Mouse (Mus musculus): ENCODE results near the gene Frmd5. TPM values are rescaled to one million over a fixed set of nuclear protein-coding genes. Genes with fewer than 3 reads are reported as not detected.
A peak's percentile ranks its signal among the peaks of the same experiment; 100 is the strongest.

Frmd5 gene
- total and polyA plus RNA-seq, 2 experiments from 2014 or later: 14.6 to 39.7 TPM

GRCm38 (mm10) chr2:121574066-121574630 lies 232.7 kb downstream of the Frmd5 start:
- no peak for TF ChIP-seq CTCF (IDR thresholded peaks at IDR 0.05; ENCODE audit: low read depth)
- H3K36me3 ChIP-seq (ENCODE audit: insufficient read depth, low read length): 0 out of 2 replicates have a peak, but pooled peaks cover 6% of the 10 kb centered on the region
- 71% methylated on average over 9 of the region's 9 CpGs for WGBS
- H3K4me3 ChIP-seq (ENCODE audit: low read length): no peak overlapping the region
- no peaks in the 10 kb centered on the region for H3K9me3 ChIP-seq (ENCODE audit: low read length)
- no peaks in the 10 kb centered on the region for H3K4me1 ChIP-seq (ENCODE audit: insufficient read depth, low read length)
- no peak for DNase-seq (ENCODE audit: low spot score)
- H3K27ac ChIP-seq: no peak overlapping the region
- no peak for ATAC-seq
- no peak overlapping the region for H3K9ac ChIP-seq (replicated peaks; ENCODE audit: low read length)
- H3K27me3 ChIP-seq (ENCODE audit: insufficient read depth, low read length): no peaks in the 10 kb centered on the region
- no peak overlapping the region for H3K4me2 ChIP-seq (ENCODE audit: low read depth, low read length)

- no peak overlapping the region for H3K4me3 ChIP-seq (ENCODE audit: low read length)
- H3K9me3 ChIP-seq (ENCODE audit: low read length): no peaks in the 10 kb centered on the region
- TF ChIP-seq CTCF (IDR thresholded peaks at IDR 0.05; ENCODE audit: low read depth): peak; percentile 97
- H3K27ac ChIP-seq: no peak overlapping the region
- no peaks in the 10 kb centered on the region for H3K4me1 ChIP-seq (ENCODE audit: insufficient read depth, low read length)
- no peak overlapping the region for H3K9ac ChIP-seq (replicated peaks; ENCODE audit: low read length)
- 13% methylated on average over 7 of the region's 7 CpGs for WGBS
- peak; percentile 89 for ATAC-seq
- peaks cover 6% of the 10 kb centered on the region; the same call in 1 of the 2 replicates for H3K36me3 ChIP-seq (ENCODE audit: insufficient read depth, low read length)
- DNase-seq (ENCODE audit: low spot score): peak; percentile 93
- H3K27me3 ChIP-seq (ENCODE audit: insufficient read depth, low read length): no peaks in the 10 kb centered on the region
- H3K4me2 ChIP-seq (ENCODE audit: low read depth, low read length): no peak overlapping the region
Observed at GRCm38 (mm10) chr2:121571780-121572179, 235.1 kb downstream of the Frmd5 start.

- no peak for TF ChIP-seq CTCF (IDR thresholded peaks at IDR 0.05; ENCODE audit: low read depth)
- no peak overlapping the region for H3K9ac ChIP-seq (replicated peaks; ENCODE audit: low read length)
- ATAC-seq: no peak
- H3K27me3 ChIP-seq (ENCODE audit: insufficient read depth, low read length): no peaks in the 10 kb centered on the region
- H3K4me3 ChIP-seq (ENCODE audit: low read length): no peak overlapping the region
- no peak for DNase-seq (ENCODE audit: low spot score)
- H3K36me3 ChIP-seq (ENCODE audit: insufficient read depth, low read length): peaks cover 6% of the 10 kb centered on the region; the same call in 1 of the 2 replicates
- H3K9me3 ChIP-seq (ENCODE audit: low read length): no peaks in the 10 kb centered on the region
- WGBS: 70% methylated on average over 8 of the region's 8 CpGs
- H3K27ac ChIP-seq: no peak overlapping the region
- H3K4me2 ChIP-seq (ENCODE audit: low read depth, low read length): no peak overlapping the region
- no peaks in the 10 kb centered on the region for H3K4me1 ChIP-seq (ENCODE audit: insufficient read depth, low read length)
Observed at GRCm38 (mm10) chr2:121570999-121571655, 235.8 kb downstream of the Frmd5 start.

GRCm38 (mm10) chr2:121570049-121570448 lies 236.8 kb downstream of the Frmd5 start:
- Histone ChIP-seq H3K36me3 (ENCODE audit: insufficient read depth, low read length) (peaks cover 6% of the 10 kb centered on the region; the same call in 1 of the 2 replicates), H3K4me2 (ENCODE audit: low read depth, low read length) (no peak overlapping the region), H3K27me3 (ENCODE audit: insufficient read depth, low read length) (no peaks in the 10 kb centered on the region), H3K4me3 (ENCODE audit: low read length) (no peak overlapping the region), H3K9ac (replicated peaks; ENCODE audit: low read length) (no peak overlapping the region), H3K9me3 (ENCODE audit: low read length) (no peaks in the 10 kb centered on the region), H3K4me1 (ENCODE audit: insufficient read depth, low read length) (no peaks in the 10 kb centered on the region), H3K27ac (no peak overlapping the region)
- WGBS: 91% methylated on average over 3 of the region's 3 CpGs
- DNase-seq (ENCODE audit: low spot score) (no peak), ATAC-seq (no peak)
- no peak for TF ChIP-seq CTCF (IDR thresholded peaks at IDR 0.05; ENCODE audit: low read depth)

GRCm38 (mm10) chr2:121565911-121566310 lies 241.0 kb downstream of the Frmd5 start:
- H3K27ac ChIP-seq: no peak overlapping the region
- DNase-seq (ENCODE audit: low spot score) (peak; percentile 30), ATAC-seq (peak; percentile 16)
- H3K4me1 ChIP-seq (ENCODE audit: insufficient read depth, low read length): no peaks in the 10 kb centered on the region
- TF ChIP-seq CTCF (IDR thresholded peaks at IDR 0.05; ENCODE audit: low read depth): no peak
- H3K4me2 ChIP-seq (ENCODE audit: low read depth, low read length): no peak overlapping the region
- no peak overlapping the region for H3K4me3 ChIP-seq (ENCODE audit: low read length)
- no peaks in the 10 kb centered on the region; the same call in 1 of the 2 replicates for H3K36me3 ChIP-seq (ENCODE audit: insufficient read depth, low read length)
- no peaks in the 10 kb centered on the region for H3K9me3 ChIP-seq (ENCODE audit: low read length)
- H3K27me3 ChIP-seq (ENCODE audit: insufficient read depth, low read length): no peaks in the 10 kb centered on the region
- H3K9ac ChIP-seq (replicated peaks; ENCODE audit: low read length): no peak overlapping the region
- 57% methylated on average over 5 of the region's 5 CpGs for WGBS

- DNase-seq (ENCODE audit: low spot score) (no peak), ATAC-seq (no peak)
- H3K27me3 ChIP-seq (ENCODE audit: insufficient read depth, low read length): no peaks in the 10 kb centered on the region
- TF ChIP-seq CTCF (IDR thresholded peaks at IDR 0.05; ENCODE audit: low read depth): no peak
- no peak overlapping the region for H3K4me2 ChIP-seq (ENCODE audit: low read depth, low read length)
- no peak overlapping the region for H3K9ac ChIP-seq (replicated peaks; ENCODE audit: low read length)
- H3K4me3 ChIP-seq (ENCODE audit: low read length): no peak overlapping the region
- H3K36me3 ChIP-seq (ENCODE audit: insufficient read depth, low read length): no peaks in the 10 kb centered on the region; the same call in 1 of the 2 replicates
- no peaks in the 10 kb centered on the region for H3K4me1 ChIP-seq (ENCODE audit: insufficient read depth, low read length)
- H3K27ac ChIP-seq: no peak overlapping the region
- WGBS: 87% methylated on average over 3 of the region's 3 CpGs
- H3K9me3 ChIP-seq (ENCODE audit: low read length): no peaks in the 10 kb centered on the region
Observed at GRCm38 (mm10) chr2:121563117-121563516, 243.8 kb downstream of the Frmd5 start.

- Histone ChIP-seq H3K4me2 (ENCODE audit: low read depth, low read length) (no peak overlapping the region), H3K27ac (no peak overlapping the region), H3K9me3 (ENCODE audit: low read length) (no peaks in the 10 kb centered on the region), H3K9ac (replicated peaks; ENCODE audit: low read length) (no peak overlapping the region), H3K4me1 (ENCODE audit: insufficient read depth, low read length) (no peaks in the 10 kb centered on the region), H3K4me3 (ENCODE audit: low read length) (no peak overlapping the region), H3K27me3 (ENCODE audit: insufficient read depth, low read length) (no peaks in the 10 kb centered on the region), H3K36me3 (ENCODE audit: insufficient read depth, low read length) (peaks cover 13% of the 10 kb centered on the region)
- DNase-seq (ENCODE audit: low spot score) (no peak), ATAC-seq (no peak)
- no peak for TF ChIP-seq CTCF (IDR thresholded peaks at IDR 0.05; ENCODE audit: low read depth)
- 82% methylated on average over 8 of the region's 8 CpGs for WGBS
Observed at GRCm38 (mm10) chr2:121551271-121551670, 255.6 kb downstream of the Frmd5 start.

Measured in hindbrain, postnatal 0 days (tissue).